ENCODE assay signal across 8 mouse cellular contexts in genomic region chr6:53958321-53958720, GRCm38 (mm10). TPM values are rescaled to one million over a fixed set of nuclear protein-coding genes. Genes with fewer than 3 reads are reported as not detected.
DNase-seq lines count a peak whose midpoint lies in the region; ATAC-seq and TF ChIP-seq lines count a peak whose summit lies in the region.

No protein-coding gene starts in this region.

- peak; percentile 93 for TF ChIP-seq CTCF in heart, adult 2 months (IDR thresholded peaks at IDR 0.05)

- ATAC-seq in CD4-positive, CD25-positive, alpha-beta regulatory T cell, adult 4 months: no peak
- ATAC-seq in embryonic facial prominence, embryonic 11.5 days (replicated peaks; ENCODE audit: insufficient number of reproducible peaks, low FRiP score, low TSS enrichment, low read depth): peak; percentile 63; the same call in 1 of the 2 replicates
- ATAC-seq in limb, embryonic 13.5 days (ENCODE audit: low FRiP score, low read depth): peak; percentile 34; the same call in 1 of the 2 replicates
- peak; percentile 45; the same call in 1 of the 2 replicates for ATAC-seq in stomach, embryonic 16.5 days (ENCODE audit: insufficient read depth, low FRiP score)

- DNase-seq in CD4-positive, CD25-positive, alpha-beta regulatory T cell, adult 2 months (ENCODE audit: low read depth, low spot score): peak; percentile 69
- DNase-seq in embryonic facial prominence, embryonic 11.5 days (ENCODE audit: low spot score): peak; percentile 93
- DNase-seq in heart, adult 2 months: peak; percentile 76 to 84
- DNase-seq in kidney, adult 8-10 months: peak; percentile 63 to 75

- no peaks in the 10 kb centered on the region for H3K4me1 ChIP-seq in embryonic facial prominence, embryonic 11.5 days (ENCODE audit: control insufficient read depth, insufficient read depth, low read length)
- no peaks in the 10 kb centered on the region for H3K4me1 ChIP-seq in heart, adult 2 months (ENCODE audit: control insufficient read depth, insufficient read depth, low read length)
- H3K4me1 ChIP-seq in limb, embryonic 13.5 days: peaks cover 15% of the 10 kb centered on the region
- H3K4me1 ChIP-seq in stomach, embryonic 16.5 days (ENCODE audit: control insufficient read depth, insufficient read depth, low read length): 0 out of 2 replicates have a peak, but pooled peaks cover 2% of the 10 kb centered on the region

- no peaks in the 10 kb centered on the region for H3K9me3 ChIP-seq in embryonic facial prominence, embryonic 11.5 days (replicated peaks; ENCODE audit: control insufficient read depth, low read length)
- no peaks in the 10 kb centered on the region for H3K9me3 ChIP-seq in limb, embryonic 13.5 days
- no peaks in the 10 kb centered on the region for H3K9me3 ChIP-seq in stomach, embryonic 16.5 days (replicated peaks; ENCODE audit: control insufficient read depth, low read length)

- H3K9ac ChIP-seq in embryonic facial prominence, embryonic 11.5 days (replicated peaks; ENCODE audit: low read length): no peak overlapping the region
- H3K9ac ChIP-seq in heart, adult 2 months (ENCODE audit: low read depth, low read length): no peak overlapping the region
- no peak overlapping the region for H3K9ac ChIP-seq in limb, embryonic 13.5 days
- H3K9ac ChIP-seq in stomach, embryonic 16.5 days (ENCODE audit: low read length): no peak overlapping the region

- H3K4me3 ChIP-seq in embryonic facial prominence, embryonic 11.5 days (ENCODE audit: low read depth, low read length): no peak overlapping the region
- no peak overlapping the region for H3K4me3 ChIP-seq in heart, adult 2 months
- H3K4me3 ChIP-seq in limb, embryonic 13.5 days: 0 out of 2 replicates have a peak overlapping the region, but pooled peaks have one; percentile 4
- no peak overlapping the region for H3K4me3 ChIP-seq in myocyte
- H3K4me3 ChIP-seq in stomach, embryonic 16.5 days (replicated peaks; ENCODE audit: low read length): no peak overlapping the region

- intact Hi-C loops in heart, adult 2 months (cut with DNase I): loop anchor here (1.0 to 5.0 kb wide), 4 partner anchors 86 to 270 kb away; no protein-coding TSS in a partner anchor

- no peak for TF ChIP-seq POLR2A in heart, adult 2 months (IDR thresholded peaks at IDR 0.05; ENCODE audit: insufficient read depth, low read depth, low read length)
- TF ChIP-seq POLR2A in myocyte (IDR thresholded peaks at IDR 0.05; ENCODE audit: insufficient read length, low read depth): no peak

- 13% methylated on average over 7 of the region's 7 CpGs for WGBS in embryonic facial prominence, embryonic 11.5 days
- WGBS in heart, adult 2 months: 15% methylated on average over 7 of the region's 7 CpGs
- WGBS in limb, embryonic 13.5 days: 10% methylated on average over 7 of the region's 7 CpGs
- WGBS in stomach, embryonic 16.5 days: 13% methylated on average over 7 of the region's 7 CpGs

- H3K79me2 ChIP-seq in heart, adult 2 months (replicated peaks; ENCODE audit: control insufficient read depth, insufficient read depth, low read length): no peaks in the 10 kb centered on the region
- no peaks in the 10 kb centered on the region for H3K79me2 ChIP-seq in myocyte (ENCODE audit: control insufficient read depth, insufficient read depth)

- TF ChIP-seq EP300 in heart, adult 2 months (IDR thresholded peaks at IDR 0.05; ENCODE audit: insufficient read depth, low read depth, low read length): 0 out of 2 replicates have a peak, but pooled peaks have one; percentile 65

- H3K27ac ChIP-seq in embryonic facial prominence, embryonic 11.5 days (replicated peaks; ENCODE audit: low read depth, low read length): no peak overlapping the region
- H3K27ac ChIP-seq in heart, adult 2 months: no peak overlapping the region
- no peak overlapping the region for H3K27ac ChIP-seq in limb, embryonic 13.5 days
- no peak overlapping the region for H3K27ac ChIP-seq in stomach, embryonic 16.5 days (ENCODE audit: low read length)

- H3K4me2 ChIP-seq in embryonic facial prominence, embryonic 11.5 days (ENCODE audit: low read depth, low read length): 0 out of 2 replicates have a peak overlapping the region, but pooled peaks have one; percentile 23
- peak overlapping the region; percentile 46 for H3K4me2 ChIP-seq in limb, embryonic 13.5 days (replicated peaks)
- peak overlapping the region; percentile 60 for H3K4me2 ChIP-seq in myocyte (ENCODE audit: low read depth)
- H3K4me2 ChIP-seq in stomach, embryonic 16.5 days (ENCODE audit: low read depth, low read length): peak overlapping the region; percentile 41

- H3K27me3 ChIP-seq in embryonic facial prominence, embryonic 11.5 days (ENCODE audit: control insufficient read depth, insufficient read depth, low read length): no peaks in the 10 kb centered on the region
- H3K27me3 ChIP-seq in heart, adult 2 months (ENCODE audit: control insufficient read depth, insufficient read depth, low read length): no peaks in the 10 kb centered on the region
- H3K27me3 ChIP-seq in limb, embryonic 13.5 days: no peaks in the 10 kb centered on the region
- H3K27me3 ChIP-seq in myocyte (ENCODE audit: control insufficient read depth, insufficient read depth, insufficient read length): no peaks in the 10 kb centered on the region
- H3K27me3 ChIP-seq in stomach, embryonic 16.5 days (ENCODE audit: control insufficient read depth, insufficient read depth, low read length): no peaks in the 10 kb centered on the region

- H3ac ChIP-seq in myocyte (ENCODE audit: control insufficient read depth, insufficient read length): no peak overlapping the region

- no peaks in the 10 kb centered on the region for H3K36me3 ChIP-seq in embryonic facial prominence, embryonic 11.5 days (replicated peaks; ENCODE audit: control insufficient read depth, insufficient read depth, low read depth, low read length)
- no peaks in the 10 kb centered on the region for H3K36me3 ChIP-seq in heart, adult 2 months (ENCODE audit: control insufficient read depth, insufficient read depth, low read length)
- no peaks in the 10 kb centered on the region for H3K36me3 ChIP-seq in limb, embryonic 13.5 days
- H3K36me3 ChIP-seq in myocyte (ENCODE audit: control insufficient read depth, insufficient read depth): no peaks in the 10 kb centered on the region
- no peaks in the 10 kb centered on the region for H3K36me3 ChIP-seq in stomach, embryonic 16.5 days (ENCODE audit: control insufficient read depth, insufficient read depth, low read length)

TF ChIP-seq in myocyte, 11 proteins besides CTCF, POLR2A, EP300 and RAD21:
- TF ChIP-seq CEBPB (IDR thresholded peaks at IDR 0.05; ENCODE audit: insufficient read depth, poor library complexity, severe bottlenecking) (no peak), REST (IDR thresholded peaks at IDR 0.05; ENCODE audit: insufficient read depth, insufficient read length) (no peak), USF1 (IDR thresholded peaks at IDR 0.05; ENCODE audit: low read depth) (no peak), TCF12 (IDR thresholded peaks at IDR 0.05; ENCODE audit: insufficient read depth, poor library complexity, severe bottlenecking) (no peak), MAX (IDR thresholded peaks at IDR 0.05; ENCODE audit: low read depth) (no peak), TCF3 (IDR thresholded peaks at IDR 0.05; ENCODE audit: insufficient read length, low read depth) (no peak), E2F4 (IDR thresholded peaks at IDR 0.05; ENCODE audit: insufficient read depth) (no peak), MYOD1 (IDR thresholded peaks at IDR 0.05; ENCODE audit: control insufficient read depth in 1 of 3, insufficient read length in 2 of 3, low read depth in 2 of 3) (no peak), POLR2AphosphoS2 (IDR thresholded peaks at IDR 0.05; ENCODE audit: insufficient read length, low read depth) (no peak), MYOG (IDR thresholded peaks at IDR 0.05; ENCODE audit: control insufficient read depth in 1 of 3, insufficient read depth in 1 of 3, insufficient read length in 2 of 3, low read depth in 2 of 3) (no peak), SRF (IDR thresholded peaks at IDR 0.05; ENCODE audit: control insufficient read depth, insufficient read length, low read depth) (no peak)

RNA-seq across cellular contexts. Expression of gene Cpvl, which starts 20.1 kb away (rescaled TPM):
- not detected for polyA plus RNA-seq in CD4-positive, CD25-positive, alpha-beta regulatory T cell, adult 4 months (2017; shearing (Covaris generic))
- 0.18 TPM in 1 of 2 replicates, not detected in the other for polyA plus RNA-seq in embryonic facial prominence, embryonic 11.5 days (2014; fragmentation: Nextera tagmentation; extraction: Ambion mirVana)
- total RNA-seq in heart, adult 2 months (2021): not detected
- polyA plus RNA-seq in heart, adult 2 months (2012; rRNA removed): not detected in 2 replicates
- polyA plus RNA-seq in limb, embryonic 13.5 days (2015; fragmentation: Nextera tagmentation; extraction: Ambion mirVana): 0.63 and 0.88 TPM in 2 replicates
- polyA plus RNA-seq in myocyte (2012; fragmentation: generic; extraction: Trizol): not detected
- 0.09 TPM in 1 of 2 replicates, not detected in the other for polyA plus RNA-seq in stomach, embryonic 16.5 days (2015; fragmentation: Nextera tagmentation; extraction: Ambion mirVana)
